Comparison of ENCODE assay signal across 20 mouse cellular contexts in the genomic region with DNA sequence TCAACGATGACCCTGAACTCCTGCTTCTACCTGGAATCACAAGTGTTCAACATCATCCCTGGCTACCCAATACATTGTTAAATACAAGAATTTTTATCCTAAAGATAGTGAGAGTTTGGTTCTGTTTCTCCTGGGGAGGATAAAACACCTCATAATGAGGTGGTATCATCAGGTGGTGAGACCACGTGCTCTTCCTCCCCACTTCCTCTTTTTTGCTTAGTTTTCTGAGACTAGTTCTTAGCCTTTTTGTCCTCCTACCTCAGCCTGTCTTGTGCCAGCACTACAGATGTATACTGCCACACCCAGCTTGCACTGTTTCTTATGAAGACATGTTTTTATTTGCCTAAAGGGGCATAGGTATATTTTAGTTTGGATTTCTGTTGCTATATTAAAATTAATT. TPM values are rescaled to one million over a fixed set of nuclear protein-coding genes. Genes with fewer than 3 reads are reported as not detected.
DNase-seq lines count a peak whose midpoint lies in the region; ATAC-seq and TF ChIP-seq lines count a peak whose summit lies in the region.
"Had no signal": no experiment of that assay in that cellular context is flagged by ENCODE, and none has a peak within 500 bp of the region (broad histone marks: within the 10 kb centered on the region; RNA-seq: fewer than 3 reads in every experiment).

No protein-coding gene starts in this region.

- H3K4me2 ChIP-seq in stomach, postnatal 0 days (replicated peaks; ENCODE audit: low read depth), result no peak overlapping the region
- H3K4me2 ChIP-seq in intestine, postnatal 0 days (replicated peaks; ENCODE audit: low read depth), result no peak overlapping the region
- H3K4me2 ChIP-seq: embryonic facial prominence, embryonic 13.5 days; forebrain, embryonic 13.5 days; heart, embryonic 13.5 days; hindbrain, embryonic 13.5 days had no signal

- TF ChIP-seq EP300 in stomach, postnatal 0 days (optimal IDR thresholded peaks at IDR 0.05), result no peak

- no peak for TF ChIP-seq CTCF in G1E (IDR thresholded peaks at IDR 0.05; ENCODE audit: low read depth, low read length)
- TF ChIP-seq CTCF in stomach, postnatal 0 days (IDR thresholded peaks at IDR 0.05; ENCODE audit: low read depth), result no peak
- TF ChIP-seq CTCF in intestine, postnatal 0 days (IDR thresholded peaks at IDR 0.05; ENCODE audit: low read depth), result no peak

- H3K4me3 ChIP-seq in G1E (ENCODE audit: low read depth, low read length), result no peak overlapping the region
- H3K4me3 ChIP-seq in stomach, postnatal 0 days (ENCODE audit: low read depth, low read length), result no peak overlapping the region
- H3K4me3 ChIP-seq in intestine, postnatal 0 days (ENCODE audit: low read depth, low read length), result no peak overlapping the region
- H3K4me3 ChIP-seq: embryonic facial prominence, embryonic 13.5 days; forebrain, embryonic 13.5 days; heart, embryonic 13.5 days; hindbrain, embryonic 13.5 days had no signal

- H3K27ac ChIP-seq in stomach, postnatal 0 days (replicated peaks), result no peak overlapping the region
- no peak overlapping the region for H3K27ac ChIP-seq in intestine, postnatal 0 days (ENCODE audit: low read depth, low read length)
- H3K27ac ChIP-seq: embryonic facial prominence, embryonic 13.5 days; forebrain, embryonic 13.5 days; heart, embryonic 13.5 days; hindbrain, embryonic 13.5 days had no signal

- peaks cover 7% of the 10 kb centered on the region for H3K27me3 ChIP-seq in G1E (ENCODE audit: insufficient read depth, low read length)
- H3K27me3 ChIP-seq in stomach, postnatal 0 days (ENCODE audit: control insufficient read depth, insufficient read depth, low read length), result no peaks in the 10 kb centered on the region
- H3K27me3 ChIP-seq in intestine, postnatal 0 days (replicated peaks; ENCODE audit: control insufficient read depth, insufficient read depth, low read length), result no peaks in the 10 kb centered on the region
- H3K27me3 ChIP-seq: embryonic facial prominence, embryonic 13.5 days; forebrain, embryonic 13.5 days; heart, embryonic 13.5 days; hindbrain, embryonic 13.5 days had no signal

- peak; percentile 45 for ATAC-seq in G1E (ENCODE audit: extremely low read depth, insufficient number of reproducible peaks, low FRiP score, poor library complexity, severe bottlenecking)
- ATAC-seq in granulocyte monocyte progenitor cell, adult 5-6 weeks (replicated peaks; ENCODE audit: poor library complexity, severe bottlenecking), result peak; percentile 73
- ATAC-seq in monocyte, adult 5-6 weeks (replicated peaks; ENCODE audit: insufficient number of reproducible peaks, low FRiP score, low TSS enrichment, poor library complexity, severe bottlenecking), result 0 out of 2 replicates have a peak, but pooled peaks have one; percentile 31
- no peak for ATAC-seq in stomach, postnatal 0 days (ENCODE audit: low FRiP score, low TSS enrichment)
- no peak for ATAC-seq in intestine, postnatal 0 days
- ATAC-seq: forebrain, embryonic 13.5 days; forebrain, postnatal 0 days; intestine, embryonic 16.5 days had no signal

- peak; percentile 57 for DNase-seq in A20 (ENCODE audit: low read depth, low spot score)
- peak; percentile 10 for DNase-seq in G1E (ENCODE audit: low spot score)
- DNase-seq in urinary bladder, adult 2 months (ENCODE audit: low spot score), result no peak
- no peak for DNase-seq in thymus, postnatal 25 days
- DNase-seq in stomach, postnatal 0 days (ENCODE audit: low spot score), result no peak
- DNase-seq: adrenal gland, postnatal 14 days; cerebellum, adult 11-12 months; cerebellum, adult 9-10 months; cerebellum, postnatal 25 days; forebrain, postnatal 0 days; gastrocnemius, postnatal 14 days; heart, postnatal 4 days had no signal

- H3K9ac ChIP-seq in stomach, postnatal 0 days (ENCODE audit: low read length), result no peak overlapping the region
- no peak overlapping the region for H3K9ac ChIP-seq in intestine, postnatal 0 days (ENCODE audit: low read depth, low read length)
- H3K9ac ChIP-seq: embryonic facial prominence, embryonic 13.5 days; forebrain, embryonic 13.5 days; forebrain, postnatal 0 days; heart, embryonic 13.5 days; hindbrain, embryonic 13.5 days had no signal

- H3K9me3 ChIP-seq in G1E (replicated peaks), result no peaks in the 10 kb centered on the region
- no peaks in the 10 kb centered on the region for H3K9me3 ChIP-seq in stomach, postnatal 0 days (ENCODE audit: control insufficient read depth, low read length)
- no peaks in the 10 kb centered on the region for H3K9me3 ChIP-seq in intestine, postnatal 0 days (ENCODE audit: control insufficient read depth)
- H3K9me3 ChIP-seq: embryonic facial prominence, embryonic 13.5 days; forebrain, embryonic 13.5 days; heart, embryonic 13.5 days; hindbrain, embryonic 13.5 days had no signal

- H3K36me3 ChIP-seq in G1E (replicated peaks), result no peaks in the 10 kb centered on the region
- H3K36me3 ChIP-seq in stomach, postnatal 0 days (ENCODE audit: control insufficient read depth, insufficient read depth, low read length), result no peaks in the 10 kb centered on the region
- no peaks in the 10 kb centered on the region for H3K36me3 ChIP-seq in intestine, postnatal 0 days (ENCODE audit: control insufficient read depth, insufficient read depth)
- H3K36me3 ChIP-seq: embryonic facial prominence, embryonic 13.5 days; heart, embryonic 13.5 days; hindbrain, embryonic 13.5 days had no signal

- peaks cover 9% of the 10 kb centered on the region for H3K4me1 ChIP-seq in G1E (ENCODE audit: insufficient read depth, low read depth, low read length)
- H3K4me1 ChIP-seq in stomach, postnatal 0 days (replicated peaks; ENCODE audit: control insufficient read depth, insufficient read depth), result no peaks in the 10 kb centered on the region
- H3K4me1 ChIP-seq in intestine, postnatal 0 days (replicated peaks; ENCODE audit: control insufficient read depth, insufficient read depth, low read length), result no peaks in the 10 kb centered on the region
- H3K4me1 ChIP-seq: embryonic facial prominence, embryonic 13.5 days; forebrain, embryonic 13.5 days; heart, embryonic 13.5 days; hindbrain, embryonic 13.5 days had no signal

- WGBS in stomach, postnatal 0 days, result 86% methylated on average over 2 of the region's 2 CpGs
- 76% methylated on average over 2 of the region's 2 CpGs for WGBS in intestine, postnatal 0 days

RNA-seq across cellular contexts. Expression of a gene that starts 6.6 kb away (rescaled TPM):
- total RNA-seq in G1E (2014; fragmentation: Nextera tagmentation), result 65.0 and 65.3 TPM in 2 replicates
- 67.9 and 68.9 TPM in 2 replicates for total RNA-seq in G1E (2017)
- 83.0 and 102 TPM in 2 replicates for polyA plus RNA-seq in G1E (2012)
- 61.8 and 68.1 TPM in 2 replicates for total RNA-seq in granulocyte monocyte progenitor cell, adult 5-6 weeks (2014; fragmentation: Nextera tagmentation)
- total RNA-seq in granulocyte monocyte progenitor cell, adult 5-6 weeks (2017), result 60.3 and 62.0 TPM in 2 replicates
- total RNA-seq in monocyte, adult 5-6 weeks (2017), result 151 to 197 TPM (median 169 TPM) in 3 replicates
- 292 and 342 TPM in 2 replicates for polyA plus RNA-seq in urinary bladder, adult 2 months (2012; rRNA removed)
- 56.1 and 68.3 TPM in 2 replicates for polyA plus RNA-seq in stomach, postnatal 0 days (2015; fragmentation: Nextera tagmentation; extraction: Ambion mirVana)
- 99.9 and 102 TPM in 2 replicates for polyA plus RNA-seq in intestine, postnatal 0 days (2015; fragmentation: Nextera tagmentation; extraction: Ambion mirVana)

Comparison
In these comparisons a context has a peak if more than half of its experiments do, and no peak if none do; other contexts are left out.
1. DNase-seq: peak in A20 (single experiment) and G1E (single experiment); none in urinary bladder, adult 2 months (single experiment), thymus, postnatal 25 days (single experiment) and stomach, postnatal 0 days (single experiment).
2. ATAC-seq: peak in G1E (single experiment), granulocyte monocyte progenitor cell, adult 5-6 weeks (single experiment) and monocyte, adult 5-6 weeks (single experiment); none in stomach, postnatal 0 days (single experiment) and intestine, postnatal 0 days (single experiment).